Mouse (Mus musculus): ENCODE data around the gene Syt1. TPM values are rescaled to one million over a fixed set of nuclear protein-coding genes. Genes with fewer than 3 reads are reported as not detected.

Syt1 gene
- polyA plus RNA-seq, 1 experiment from 2014 or later, result 1.1 TPM

DNA sequence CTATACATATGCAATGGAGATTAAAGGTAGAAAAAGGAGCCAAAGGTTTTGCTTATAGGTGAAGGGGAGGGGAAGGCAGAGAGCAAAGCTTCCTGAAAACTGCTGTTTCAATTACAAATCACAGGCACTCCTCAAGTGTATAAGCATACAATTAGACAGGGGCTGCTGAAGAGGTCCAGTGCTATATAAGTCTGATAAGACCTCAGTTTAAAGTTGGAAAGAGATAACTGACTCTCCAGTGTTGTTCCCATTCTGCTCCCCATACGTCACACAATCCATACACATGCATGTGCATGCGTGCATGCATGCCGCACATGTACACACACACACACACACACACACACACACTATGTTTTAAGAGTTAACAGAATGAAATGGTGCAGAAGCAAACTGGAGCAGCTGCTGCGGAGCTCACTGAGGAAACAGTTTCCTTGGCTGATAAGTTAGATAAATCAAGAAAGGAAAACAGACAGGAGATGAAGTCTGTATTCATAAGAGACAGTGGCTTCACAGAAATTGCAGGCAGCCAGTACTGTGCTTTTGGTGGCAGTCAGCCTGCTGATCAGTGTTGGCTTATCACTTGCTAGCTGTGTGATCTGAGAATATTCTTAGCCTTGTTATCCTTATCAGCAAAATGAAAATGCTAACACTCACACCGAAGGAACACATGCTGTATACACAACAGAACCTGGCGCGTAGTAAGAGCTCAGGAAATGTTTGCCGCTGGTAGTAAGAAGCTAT, 408.9 kb downstream of the Syt1 start:
- peaks cover 8% of the 10 kb centered on the region for H3K9me3 ChIP-seq (replicated peaks)
- H3K36me3 ChIP-seq, result peaks cover 5% of the 10 kb centered on the region; the same call in 1 of the 2 replicates
- peak overlapping the region; percentile 47 for H3K27ac ChIP-seq (ENCODE audit: poor library complexity, severe bottlenecking)
- 0 out of 2 replicates have a peak overlapping the region, but pooled peaks have one; percentile 30 for H3K9ac ChIP-seq
- H3K27me3 ChIP-seq (replicated peaks), result no peaks in the 10 kb centered on the region
- peaks cover 21% of the 10 kb centered on the region for H3K4me1 ChIP-seq (replicated peaks)
- peak; percentile 75; the same call in 1 of the 2 replicates for ATAC-seq (ENCODE audit: insufficient number of reproducible peaks, low FRiP score)
- 26% methylated on average over 8 of the region's 8 CpGs for WGBS
- no peak overlapping the region for H3K4me3 ChIP-seq
- H3K4me2 ChIP-seq, result peak overlapping the region; percentile 54

DNA sequence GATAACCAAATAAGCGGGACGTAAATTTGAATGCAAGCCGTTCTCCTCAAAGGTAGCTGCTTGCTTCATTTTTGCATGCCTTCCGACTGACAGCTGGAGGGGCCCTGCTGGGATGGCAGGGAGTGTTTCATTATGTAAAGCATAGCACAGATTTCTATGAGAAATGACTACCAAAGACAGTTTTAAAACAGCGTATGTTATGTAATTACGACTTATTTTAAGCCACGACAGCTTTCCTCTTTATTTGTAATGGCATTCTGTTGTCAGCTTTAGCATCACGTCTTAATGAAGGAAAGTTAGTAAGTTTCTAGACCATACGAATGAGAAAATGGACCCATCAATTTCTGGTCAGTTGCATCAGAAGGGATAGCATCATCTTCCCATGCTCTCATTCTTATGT, 410.1 kb downstream of the Syt1 start:
- no peak for ATAC-seq (ENCODE audit: insufficient number of reproducible peaks, low FRiP score)
- Histone ChIP-seq H3K36me3 (peaks cover 5% of the 10 kb centered on the region; the same call in 1 of the 2 replicates), H3K4me3 (no peak overlapping the region), H3K4me1 (replicated peaks) (peaks cover 32% of the 10 kb centered on the region), H3K4me2 (no peak overlapping the region), H3K9ac (no peak overlapping the region), H3K27me3 (replicated peaks) (no peaks in the 10 kb centered on the region), H3K27ac (ENCODE audit: poor library complexity, severe bottlenecking) (no peak overlapping the region), H3K9me3 (replicated peaks) (peaks cover 8% of the 10 kb centered on the region)
- WGBS, result 85% methylated on average over 9 of the region's 9 CpGs

DNA sequence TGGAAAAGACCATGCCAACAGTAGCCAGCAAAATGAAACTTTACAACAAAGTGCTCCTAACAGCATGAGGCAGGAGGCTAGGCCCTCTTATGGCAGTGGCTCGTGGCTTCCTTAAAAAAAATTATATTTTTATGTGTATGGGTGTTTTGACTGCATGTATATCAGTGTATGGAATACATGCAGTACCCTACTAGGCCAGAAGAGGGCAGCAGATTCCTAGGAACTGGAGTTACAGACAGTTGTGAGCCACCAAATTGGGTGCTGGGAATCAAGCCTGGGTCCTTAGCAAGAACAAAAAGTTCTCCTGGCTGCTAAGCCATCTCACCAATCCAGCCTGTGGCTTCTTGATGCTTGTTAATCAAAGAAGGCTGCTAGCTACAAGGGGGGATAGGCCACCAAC, 413.4 kb downstream of the Syt1 start:
- H3K9me3 ChIP-seq (replicated peaks), result peaks cover 8% of the 10 kb centered on the region
- H3K4me2 ChIP-seq, result no peak overlapping the region
- no peak overlapping the region for H3K27ac ChIP-seq (ENCODE audit: poor library complexity, severe bottlenecking)
- peaks cover 5% of the 10 kb centered on the region; the same call in 1 of the 2 replicates for H3K36me3 ChIP-seq
- WGBS, result 87% methylated on average over 1 of the region's 1 CpGs
- no peaks in the 10 kb centered on the region for H3K27me3 ChIP-seq (replicated peaks)
- ATAC-seq (ENCODE audit: insufficient number of reproducible peaks, low FRiP score), result no peak
- no peak overlapping the region for H3K4me3 ChIP-seq
- peaks cover 29% of the 10 kb centered on the region for H3K4me1 ChIP-seq (replicated peaks)
- no peak overlapping the region for H3K9ac ChIP-seq

DNA sequence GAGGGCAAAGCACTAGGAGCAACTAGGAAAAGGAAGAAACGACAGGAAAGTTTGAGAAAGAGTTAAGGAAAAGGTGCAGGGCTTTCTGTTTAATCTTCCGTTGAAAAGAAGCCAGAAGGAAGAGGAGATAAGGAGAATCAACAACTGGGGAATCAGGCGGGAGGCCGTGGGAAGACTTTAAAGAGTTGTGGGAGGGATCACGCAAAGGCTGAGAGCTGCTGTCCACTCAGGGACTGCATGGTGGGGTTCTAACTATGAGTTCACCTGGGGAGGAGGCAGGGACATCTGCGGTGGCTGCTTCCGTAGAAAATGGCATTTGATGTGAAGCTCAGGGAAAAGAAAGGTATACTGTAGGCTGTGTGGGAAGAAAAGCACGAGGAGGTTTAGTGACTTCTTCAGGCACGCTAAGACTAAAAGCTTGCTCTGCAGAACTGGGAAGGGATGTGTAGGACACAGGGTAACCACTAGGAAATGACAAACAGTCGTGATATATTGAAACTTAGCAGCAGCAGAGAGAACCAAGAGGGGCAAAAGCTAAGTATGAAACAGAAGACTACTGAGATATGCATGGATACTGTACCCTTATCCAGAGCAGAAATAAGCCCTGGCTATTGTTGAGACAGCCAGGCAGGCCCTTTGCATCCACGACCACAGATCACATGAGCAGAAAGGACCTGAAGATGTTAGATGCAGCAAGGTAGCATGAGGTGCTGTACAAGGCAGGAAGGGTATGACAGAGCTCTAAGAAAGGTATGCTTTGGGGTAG, 414.4 kb downstream of the Syt1 start:
- Histone ChIP-seq H3K4me2 (peak overlapping the region; percentile 62), H3K4me3 (peak overlapping the region; percentile 11; the same call in 1 of the 2 replicates), H3K36me3 (peaks cover 5% of the 10 kb centered on the region; the same call in 1 of the 2 replicates), H3K4me1 (replicated peaks) (peaks cover 19% of the 10 kb centered on the region), H3K27me3 (replicated peaks) (no peaks in the 10 kb centered on the region), H3K27ac (ENCODE audit: poor library complexity, severe bottlenecking) (no peak overlapping the region), H3K9ac (no peak overlapping the region), H3K9me3 (replicated peaks) (peaks cover 8% of the 10 kb centered on the region)
- 13% methylated on average over 11 of the region's 11 CpGs for WGBS
- peak; percentile 78 for ATAC-seq (ENCODE audit: insufficient number of reproducible peaks, low FRiP score)

DNA sequence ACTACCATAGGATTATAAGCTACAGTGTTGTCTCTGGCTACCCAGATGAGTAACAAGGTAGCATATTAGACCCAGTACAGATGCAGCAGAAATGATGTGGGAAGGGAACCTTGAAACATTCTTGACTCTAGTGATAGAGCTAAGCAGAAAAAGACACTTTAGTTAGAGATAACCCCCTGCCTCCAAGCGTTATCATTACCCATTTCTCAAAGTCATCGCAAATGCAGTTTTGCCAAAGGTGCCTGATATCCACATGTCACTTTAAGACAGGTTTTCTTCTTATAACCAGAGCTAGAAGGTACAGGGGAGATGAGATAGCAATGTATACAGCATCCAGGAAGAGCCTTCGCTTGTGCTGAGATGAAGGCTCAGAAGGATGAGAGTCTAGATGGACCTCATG, 421.4 kb downstream of the Syt1 start:
- WGBS, result 59% methylated on average over 3 of the region's 3 CpGs
- Histone ChIP-seq H3K9ac (no peak overlapping the region), H3K27ac (ENCODE audit: poor library complexity, severe bottlenecking) (no peak overlapping the region), H3K4me2 (no peak overlapping the region), H3K36me3 (no peaks in the 10 kb centered on the region), H3K4me3 (no peak overlapping the region), H3K9me3 (replicated peaks) (no peaks in the 10 kb centered on the region), H3K4me1 (replicated peaks) (no peaks in the 10 kb centered on the region), H3K27me3 (replicated peaks) (no peaks in the 10 kb centered on the region)
- no peak for ATAC-seq (ENCODE audit: insufficient number of reproducible peaks, low FRiP score)

DNA sequence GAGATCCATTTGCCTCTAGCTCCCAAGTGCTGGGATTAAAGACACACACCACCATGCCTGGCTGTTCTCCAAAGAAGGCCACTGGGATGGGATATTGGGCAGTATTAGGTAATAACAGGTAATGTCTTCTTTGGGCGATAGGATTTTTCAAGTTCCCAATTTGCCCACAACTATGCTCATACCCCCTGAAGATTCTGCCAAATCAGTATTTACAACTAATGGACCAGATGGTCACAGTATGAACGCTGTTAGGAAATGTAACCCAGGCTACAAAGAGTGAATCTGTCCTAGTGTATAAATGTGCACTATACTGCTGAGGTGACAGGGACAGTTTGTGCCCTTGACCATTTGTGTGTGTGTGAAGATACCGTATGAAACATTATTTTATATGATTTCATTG, 421.9 kb downstream of the Syt1 start:
- no peak for ATAC-seq (ENCODE audit: insufficient number of reproducible peaks, low FRiP score)
- no peaks in the 10 kb centered on the region for H3K27me3 ChIP-seq (replicated peaks)
- H3K4me1 ChIP-seq (replicated peaks), result no peaks in the 10 kb centered on the region
- 92% methylated on average over 3 of the region's 3 CpGs for WGBS
- no peaks in the 10 kb centered on the region for H3K36me3 ChIP-seq
- H3K9me3 ChIP-seq (replicated peaks), result no peaks in the 10 kb centered on the region
- H3K4me3 ChIP-seq, result no peak overlapping the region
- H3K9ac ChIP-seq, result no peak overlapping the region
- H3K27ac ChIP-seq (ENCODE audit: poor library complexity, severe bottlenecking), result no peak overlapping the region
- H3K4me2 ChIP-seq, result no peak overlapping the region

DNA sequence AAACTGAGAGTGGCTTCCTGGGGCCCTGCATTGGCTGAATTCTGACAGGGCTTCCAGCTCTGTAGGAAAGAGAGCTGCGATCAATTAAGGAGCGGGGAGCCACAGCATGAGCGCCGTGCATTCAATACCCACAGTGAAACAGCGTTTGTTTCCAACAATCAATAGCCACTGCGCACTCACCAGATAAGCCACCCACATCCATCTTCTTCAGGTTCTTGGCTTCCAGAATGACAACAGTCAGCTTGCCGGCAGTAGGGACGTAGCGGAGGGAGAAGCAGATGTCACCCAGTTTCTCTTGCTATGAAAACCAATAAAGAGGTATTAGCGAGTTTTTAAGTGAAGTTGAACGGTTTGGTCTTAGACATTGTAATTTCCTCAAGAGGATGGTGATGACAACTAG, 427.1 kb downstream of the Syt1 start:
- Histone ChIP-seq H3K9ac (no peak overlapping the region), H3K4me1 (replicated peaks) (peaks cover 9% of the 10 kb centered on the region; the same call in 1 of the 2 replicates), H3K4me3 (no peak overlapping the region), H3K27me3 (replicated peaks) (no peaks in the 10 kb centered on the region), H3K9me3 (replicated peaks) (no peaks in the 10 kb centered on the region), H3K4me2 (peak overlapping the region; percentile 35; the same call in 1 of the 2 replicates), H3K27ac (ENCODE audit: poor library complexity, severe bottlenecking) (no peak overlapping the region), H3K36me3 (no peaks in the 10 kb centered on the region)
- no peak for ATAC-seq (ENCODE audit: insufficient number of reproducible peaks, low FRiP score)
- WGBS, result 41% methylated on average over 11 of the region's 11 CpGs

DNA sequence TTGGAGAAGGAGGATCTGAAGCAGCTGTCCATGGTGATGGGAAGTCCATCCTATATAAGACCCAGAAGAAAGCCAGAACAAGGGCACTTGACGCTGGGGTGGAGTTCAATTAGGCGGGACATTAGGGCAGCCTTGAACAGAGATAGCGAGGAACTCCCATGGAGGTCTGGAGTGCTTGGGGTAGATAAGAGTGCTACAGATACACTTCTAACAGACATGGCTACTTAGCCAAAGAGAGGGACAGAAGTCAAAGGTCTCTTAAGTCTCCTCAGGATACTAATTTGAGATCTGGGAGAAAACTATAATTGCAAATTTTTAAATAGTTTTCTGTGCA, 428.4 kb downstream of the Syt1 start:
- Histone ChIP-seq H3K9me3 (replicated peaks) (no peaks in the 10 kb centered on the region), H3K4me3 (no peak overlapping the region), H3K4me2 (no peak overlapping the region), H3K27me3 (replicated peaks) (no peaks in the 10 kb centered on the region), H3K27ac (ENCODE audit: poor library complexity, severe bottlenecking) (no peak overlapping the region), H3K4me1 (replicated peaks) (peaks cover 9% of the 10 kb centered on the region; the same call in 1 of the 2 replicates), H3K36me3 (no peaks in the 10 kb centered on the region), H3K9ac (no peak overlapping the region)
- WGBS, result 21% methylated on average over 3 of the region's 3 CpGs
- ATAC-seq (ENCODE audit: insufficient number of reproducible peaks, low FRiP score), result peak; percentile 93

DNA sequence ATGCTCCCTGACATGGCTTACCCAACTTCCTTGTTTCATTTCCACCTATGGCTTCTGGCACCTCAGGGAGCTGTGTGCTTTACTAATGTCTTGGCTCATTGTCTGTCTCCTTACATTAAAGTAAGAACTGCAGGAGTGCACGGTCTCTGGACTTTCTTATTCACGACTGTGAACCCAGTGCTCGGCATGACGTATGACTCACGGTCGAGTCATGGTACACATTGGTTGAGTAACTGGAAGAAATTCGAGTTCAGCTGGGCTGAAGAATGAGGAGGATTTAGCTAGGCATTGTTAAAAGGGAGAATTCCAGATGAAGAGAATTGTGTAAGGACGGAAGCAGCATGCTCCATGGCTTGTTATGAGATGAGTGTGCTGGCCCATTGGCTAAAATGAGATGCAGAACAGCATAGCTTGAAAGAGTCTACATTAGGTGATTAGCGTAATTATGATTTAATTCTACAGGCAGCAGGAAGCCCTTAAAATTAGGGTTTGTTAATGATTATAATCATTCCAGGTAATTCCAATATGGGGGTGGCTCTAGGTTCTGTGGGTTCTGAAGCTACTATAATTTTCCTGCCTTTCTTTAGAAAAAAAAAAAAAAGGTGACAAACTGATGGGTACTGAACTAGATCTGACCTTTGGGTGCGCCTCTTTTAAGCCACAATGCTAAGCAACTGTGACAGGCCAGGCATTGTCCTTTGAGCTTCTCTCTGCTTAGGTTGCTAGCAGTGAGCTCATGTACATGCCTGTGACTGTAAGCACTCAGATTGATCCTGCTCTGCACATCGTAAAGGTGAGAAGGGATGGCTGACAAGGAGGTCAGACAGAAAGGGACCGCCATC, 429.0 kb downstream of the Syt1 start:
- H3K9me3 ChIP-seq (replicated peaks), result no peaks in the 10 kb centered on the region
- 76% methylated on average over 12 of the region's 12 CpGs for WGBS
- no peaks in the 10 kb centered on the region for H3K27me3 ChIP-seq (replicated peaks)
- no peaks in the 10 kb centered on the region for H3K36me3 ChIP-seq
- H3K4me1 ChIP-seq (replicated peaks), result peaks cover 9% of the 10 kb centered on the region; the same call in 1 of the 2 replicates
- no peak overlapping the region for H3K27ac ChIP-seq (ENCODE audit: poor library complexity, severe bottlenecking)
- no peak overlapping the region for H3K4me3 ChIP-seq
- H3K4me2 ChIP-seq, result no peak overlapping the region
- no peak overlapping the region for H3K9ac ChIP-seq
- peak; percentile 22; the same call in 1 of the 2 replicates for ATAC-seq (ENCODE audit: insufficient number of reproducible peaks, low FRiP score)

DNA sequence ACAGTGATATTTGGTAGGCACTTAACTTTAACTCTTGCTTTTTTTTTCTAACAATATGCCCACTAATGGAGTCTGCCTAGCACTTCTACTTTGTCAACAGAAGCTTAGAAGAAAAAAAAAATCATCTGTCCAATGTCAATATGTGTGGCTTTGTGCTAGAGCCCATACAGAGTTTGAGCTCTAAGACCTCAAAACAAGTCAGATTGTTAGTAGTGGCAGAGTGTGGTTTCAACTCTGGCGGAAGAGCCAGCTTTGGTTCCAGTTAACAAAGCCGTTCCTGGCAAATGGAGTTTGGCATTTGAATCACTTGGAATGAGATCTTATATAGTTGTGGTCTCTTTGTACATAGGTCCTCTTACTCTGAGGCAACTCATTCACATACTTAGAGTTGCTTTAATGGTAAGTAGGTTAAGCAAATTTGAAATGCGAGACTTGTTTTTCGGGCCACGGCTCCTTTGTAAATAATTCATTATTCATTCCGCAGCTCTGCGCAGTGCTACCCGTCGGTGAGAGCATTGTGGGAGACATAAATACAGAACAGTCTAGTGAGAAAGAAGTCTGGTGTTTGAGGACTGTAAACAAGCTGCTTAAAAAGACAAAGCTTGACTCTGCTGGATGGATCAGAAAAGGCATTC, 429.9 kb downstream of the Syt1 start:
- no peaks in the 10 kb centered on the region for H3K9me3 ChIP-seq (replicated peaks)
- H3K4me1 ChIP-seq (replicated peaks), result peaks cover 9% of the 10 kb centered on the region; the same call in 1 of the 2 replicates
- H3K36me3 ChIP-seq, result no peaks in the 10 kb centered on the region
- ATAC-seq (ENCODE audit: insufficient number of reproducible peaks, low FRiP score), result no peak
- H3K4me2 ChIP-seq, result no peak overlapping the region
- no peaks in the 10 kb centered on the region for H3K27me3 ChIP-seq (replicated peaks)
- no peak overlapping the region for H3K9ac ChIP-seq
- H3K27ac ChIP-seq (ENCODE audit: poor library complexity, severe bottlenecking), result no peak overlapping the region
- H3K4me3 ChIP-seq, result no peak overlapping the region
- WGBS, result 88% methylated on average over 9 of the region's 9 CpGs
